Mouse (Mus musculus): ENCODE results near the gene Cryzl1.

The Cryzl1 gene

GRCm38 (mm10) chr16:91688619-91689334 lies 40.0 kb downstream of the Cryzl1 start, which contains the start of gene Donson:
Donson (minus strand) TSS chr16:91688770.
- DNase-seq (ENCODE audit: low spot score): peak; percentile 89

GRCm38 (mm10) chr16:91688023-91688618 lies 40.7 kb downstream of the Cryzl1 start:
- no peak for DNase-seq (ENCODE audit: low spot score)

- DNase-seq (ENCODE audit: low spot score): no peak
Observed at GRCm38 (mm10) chr16:91686369-91686768, 42.4 kb downstream of the Cryzl1 start.

- no peak for DNase-seq (ENCODE audit: low spot score)
Observed at GRCm38 (mm10) chr16:91685526-91685925, 43.2 kb downstream of the Cryzl1 start.

- no peak for DNase-seq (ENCODE audit: low spot score)
Observed at GRCm38 (mm10) chr16:91680656-91681055, 48.1 kb downstream of the Cryzl1 start.

GRCm38 (mm10) chr16:91678147-91678911 lies 50.4 kb downstream of the Cryzl1 start:
- no peak for DNase-seq (ENCODE audit: low spot score)

GRCm38 (mm10) chr16:91674500-91674899 lies 54.3 kb downstream of the Cryzl1 start:
- no peak for DNase-seq (ENCODE audit: low spot score)

- no peak for DNase-seq (ENCODE audit: low spot score)
Observed at GRCm38 (mm10) chr16:91663795-91664194, 65.0 kb downstream of the Cryzl1 start.

GRCm38 (mm10) chr16:91662336-91662735 lies 66.4 kb downstream of the Cryzl1 start:
- DNase-seq (ENCODE audit: low spot score): no peak

- no peak for DNase-seq (ENCODE audit: low spot score)
Observed at GRCm38 (mm10) chr16:91661397-91661796, 67.4 kb downstream of the Cryzl1 start.

GRCm38 (mm10) chr16:91659798-91660197 lies 69.0 kb downstream of the Cryzl1 start:
- no peak for DNase-seq (ENCODE audit: low spot score)

GRCm38 (mm10) chr16:91658471-91658870 lies 70.3 kb downstream of the Cryzl1 start:
- no peak for DNase-seq (ENCODE audit: low spot score)

- no peak for DNase-seq (ENCODE audit: low spot score)
Observed at GRCm38 (mm10) chr16:91657285-91657684, 71.5 kb downstream of the Cryzl1 start.

- DNase-seq (ENCODE audit: low spot score): no peak
Observed at GRCm38 (mm10) chr16:91655285-91655684, 73.5 kb downstream of the Cryzl1 start.

GRCm38 (mm10) chr16:91652191-91652590 lies 76.6 kb downstream of the Cryzl1 start:
- DNase-seq (ENCODE audit: low spot score): no peak

GRCm38 (mm10) chr16:91649781-91650180 lies 79.0 kb downstream of the Cryzl1 start:
- no peak for DNase-seq (ENCODE audit: low spot score)

- DNase-seq (ENCODE audit: low spot score): no peak
Observed at GRCm38 (mm10) chr16:91649246-91649645, 79.5 kb downstream of the Cryzl1 start.

GRCm38 (mm10) chr16:91648220-91648550 lies 80.6 kb downstream of the Cryzl1 start:
- DNase-seq (ENCODE audit: low spot score): peak; percentile 60

- peak; percentile 97 for DNase-seq (ENCODE audit: low spot score)
Observed at GRCm38 (mm10) chr16:91647461-91648219, 81.1 kb downstream of the Cryzl1 start, which contains the start of gene Son. Son (plus strand) TSS chr16:91647506.

GRCm38 (mm10) chr16:91646681-91647419 lies 81.9 kb downstream of the Cryzl1 start, which contains the start of gene Gart:
Gart (minus strand) TSS chr16:91646952.
- DNase-seq (ENCODE audit: low spot score): peak; percentile 91

- DNase-seq (ENCODE audit: low spot score): no peak
Observed at GRCm38 (mm10) chr16:91645995-91646602, 82.7 kb downstream of the Cryzl1 start.

All from ovary, adult 18-20 months (tissue).